ENCODE assay signal across 7 mouse cellular contexts in genomic region chr9:121331438-121331837, GRCm38 (mm10). TPM values are rescaled to one million over a fixed set of nuclear protein-coding genes. Genes with fewer than 3 reads are reported as not detected.
DNase-seq lines count a peak whose midpoint lies in the region; ATAC-seq lines count a peak whose summit lies in the region.

No protein-coding gene starts in this region.

- H3K4me1 ChIP-seq in embryonic facial prominence, embryonic 11.5 days (ENCODE audit: control insufficient read depth, insufficient read depth, low read length) = peaks cover 11% of the 10 kb centered on the region
- peaks cover 64% of the 10 kb centered on the region for H3K4me1 ChIP-seq in hindbrain, embryonic 12.5 days
- H3K4me1 ChIP-seq in midbrain, embryonic 11.5 days (ENCODE audit: control insufficient read depth, insufficient read depth, low read length) = peaks cover 63% of the 10 kb centered on the region

- H3K36me3 ChIP-seq in embryonic facial prominence, embryonic 11.5 days (replicated peaks; ENCODE audit: control insufficient read depth, insufficient read depth, low read depth, low read length) = no peaks in the 10 kb centered on the region
- no peaks in the 10 kb centered on the region for H3K36me3 ChIP-seq in hindbrain, embryonic 12.5 days
- 0 out of 2 replicates have a peak, but pooled peaks cover 3% of the 10 kb centered on the region for H3K36me3 ChIP-seq in midbrain, embryonic 11.5 days (ENCODE audit: control insufficient read depth, insufficient read depth, low read length)

- H3K4me3 ChIP-seq in embryonic facial prominence, embryonic 11.5 days (ENCODE audit: low read depth, low read length) = no peak overlapping the region
- H3K4me3 ChIP-seq in hindbrain, embryonic 12.5 days = no peak overlapping the region
- no peak overlapping the region for H3K4me3 ChIP-seq in midbrain, embryonic 11.5 days (ENCODE audit: low read depth, low read length)

- no peaks in the 10 kb centered on the region for H3K9me3 ChIP-seq in embryonic facial prominence, embryonic 11.5 days (replicated peaks; ENCODE audit: control insufficient read depth, low read length)
- no peaks in the 10 kb centered on the region for H3K9me3 ChIP-seq in hindbrain, embryonic 12.5 days (replicated peaks)
- H3K9me3 ChIP-seq in midbrain, embryonic 11.5 days (ENCODE audit: control insufficient read depth, low read length) = no peaks in the 10 kb centered on the region

- H3K9ac ChIP-seq in embryonic facial prominence, embryonic 11.5 days (replicated peaks; ENCODE audit: low read length) = no peak overlapping the region
- peak overlapping the region; percentile 6; the same call in 1 of the 2 replicates for H3K9ac ChIP-seq in hindbrain, embryonic 12.5 days
- H3K9ac ChIP-seq in midbrain, embryonic 11.5 days (ENCODE audit: low read length) = peak overlapping the region; percentile 33; the same call in 1 of the 2 replicates

- H3K27me3 ChIP-seq in embryonic facial prominence, embryonic 11.5 days (ENCODE audit: control insufficient read depth, insufficient read depth, low read length) = no peaks in the 10 kb centered on the region
- H3K27me3 ChIP-seq in hindbrain, embryonic 12.5 days = no peaks in the 10 kb centered on the region
- H3K27me3 ChIP-seq in midbrain, embryonic 11.5 days (ENCODE audit: control insufficient read depth, insufficient read depth, low read length) = no peaks in the 10 kb centered on the region

- 27% methylated on average over 5 of the region's 5 CpGs for WGBS in embryonic facial prominence, embryonic 11.5 days
- WGBS in hindbrain, embryonic 12.5 days = 14% methylated on average over 5 of the region's 5 CpGs
- 22% methylated on average over 5 of the region's 5 CpGs for WGBS in midbrain, embryonic 11.5 days

- DNase-seq in MEL-GATA-1-ER (ENCODE audit: extremely low read depth, low read depth) = peak; percentile 36
- no peak for DNase-seq in embryonic facial prominence, embryonic 11.5 days (ENCODE audit: low spot score)
- peak; percentile 89 for DNase-seq in midbrain, embryonic 11.5 days (ENCODE audit: low spot score, missing footprints)
- DNase-seq in ovary, postnatal 10 days (ENCODE audit: low spot score) = no peak
- no peak for DNase-seq in urinary bladder, postnatal 4 days (ENCODE audit: low spot score in 2 of 2)
- no peak for DNase-seq in spleen, adult 12 weeks (ENCODE audit: low spot score)

- H3K27ac ChIP-seq in embryonic facial prominence, embryonic 11.5 days (replicated peaks; ENCODE audit: low read depth, low read length) = peak overlapping the region; percentile 72
- peak overlapping the region; percentile 94 for H3K27ac ChIP-seq in hindbrain, embryonic 12.5 days
- peak overlapping the region; percentile 95 for H3K27ac ChIP-seq in midbrain, embryonic 11.5 days (ENCODE audit: low read depth, low read length)

- H3K4me2 ChIP-seq in embryonic facial prominence, embryonic 11.5 days (ENCODE audit: low read depth, low read length) = no peak overlapping the region
- no peak overlapping the region for H3K4me2 ChIP-seq in hindbrain, embryonic 12.5 days (replicated peaks)
- H3K4me2 ChIP-seq in midbrain, embryonic 11.5 days = peak overlapping the region; percentile 21; the same call in 1 of the 2 replicates

- no peak for ATAC-seq in embryonic facial prominence, embryonic 11.5 days (replicated peaks; ENCODE audit: insufficient number of reproducible peaks, low FRiP score, low TSS enrichment, low read depth)
- no peak for ATAC-seq in hindbrain, embryonic 12.5 days (ENCODE audit: low FRiP score)
- ATAC-seq in midbrain, embryonic 11.5 days (ENCODE audit: low FRiP score) = no peak; the same call in 1 of the 2 replicates

RNA-seq across cellular contexts. Expression of gene Trak1, which starts 34.1 kb away (rescaled TPM):
- 8.8 and 10.1 TPM in 2 replicates for polyA plus RNA-seq in embryonic facial prominence, embryonic 11.5 days (2014; fragmentation: Nextera tagmentation; extraction: Ambion mirVana)
- polyA plus RNA-seq in hindbrain, embryonic 12.5 days (2016; fragmentation: Nextera tagmentation; extraction: Ambion mirVana) = 38.8 and 41.6 TPM in 2 replicates
- 19.2 and 20.5 TPM in 2 replicates for polyA plus RNA-seq in midbrain, embryonic 11.5 days (2014; fragmentation: Nextera tagmentation; extraction: Ambion mirVana)

RNA-seq across cellular contexts. Expression of gene Ulk4, which starts 54.4 kb away (rescaled TPM):
- 193 and 213 TPM in 2 replicates for polyA plus RNA-seq in embryonic facial prominence, embryonic 11.5 days (2014; fragmentation: Nextera tagmentation; extraction: Ambion mirVana)
- 147 and 164 TPM in 2 replicates for polyA plus RNA-seq in hindbrain, embryonic 12.5 days (2016; fragmentation: Nextera tagmentation; extraction: Ambion mirVana)
- 210 and 216 TPM in 2 replicates for polyA plus RNA-seq in midbrain, embryonic 11.5 days (2014; fragmentation: Nextera tagmentation; extraction: Ambion mirVana)

Comparison
In these comparisons a context has a peak if more than half of its experiments do, and no peak if none do; other contexts are left out.
1. DNase-seq: peak in MEL-GATA-1-ER (single experiment) and midbrain, embryonic 11.5 days (single experiment); none in embryonic facial prominence, embryonic 11.5 days (single experiment), ovary, postnatal 10 days (single experiment), urinary bladder, postnatal 4 days (0 of 2) and spleen, adult 12 weeks (single experiment).
2. Peak in every context shown above with its lines, with median percentiles within 50 percentile points of each other: H3K27ac ChIP-seq.